Mouse (Mus musculus) myocyte (in vitro differentiated cells): Measurements from ENCODE around the gene Gstcd. TPM values are rescaled to one million over a fixed set of nuclear protein-coding genes. Genes with fewer than 3 reads are reported as not detected.

Source experiments
- H3K27me3 ChIP-seq: one replicate; pipeline ENCODE4 v1.6.1; 2011; ENCODE audit not compliant: control insufficient read depth, insufficient read depth, insufficient read length
- H3K36me3 ChIP-seq: one replicate; pipeline ENCODE4 v1.6.1; 2011; ENCODE audit not compliant: control insufficient read depth, insufficient read depth
- H3K4me2 ChIP-seq: one replicate; pipeline ENCODE4 v1.6.1; 2011; ENCODE audit warnings: low read depth, control low read depth
- H3K4me3 ChIP-seq: one replicate; pipeline ENCODE4 v1.5.1; 2011; ENCODE audit warnings: mild to moderate bottlenecking, control low read depth, moderate library complexity
- H3K79me2 ChIP-seq: one replicate; pipeline ENCODE4 v1.6.1; 2011; ENCODE audit not compliant: control insufficient read depth, insufficient read depth
- H3ac ChIP-seq: one replicate; pipeline ENCODE4 v1.6.1; 2011; ENCODE audit not compliant: control insufficient read depth, insufficient read length
- CEBPB ChIP-seq: IDR thresholded peaks from 2 replicates; pipeline ENCODE4 v1.6.1; 2011; ENCODE audit warnings: mild to moderate bottlenecking, moderate library complexity; ENCODE audit not compliant: poor library complexity, insufficient read depth, severe bottlenecking
- E2F4 ChIP-seq: IDR thresholded peaks from one replicate; pipeline ENCODE4 v1.6.1; 2011; ENCODE audit warnings: mild to moderate bottlenecking, control low read depth, moderate library complexity; ENCODE audit not compliant: insufficient read depth
- MAX ChIP-seq: IDR thresholded peaks from one replicate; pipeline ENCODE4 v1.6.1; 2011; ENCODE audit warnings: low read depth, mild to moderate bottlenecking, control low read depth
- MYOD1 ChIP-seq, 3 experiments: IDR thresholded peaks; one replicate each; pipeline ENCODE4 v1.6.1; 2011; ENCODE audit warnings: control low read depth in 2 of 3, low read depth in 2 of 3, mild to moderate bottlenecking in 2 of 3, moderate library complexity in 1 of 3; ENCODE audit not compliant: insufficient read length in 2 of 3, control insufficient read depth in 1 of 3
- MYOG ChIP-seq, 3 experiments: IDR thresholded peaks; one replicate each; pipeline ENCODE4 v1.6.1; 2011; ENCODE audit warnings: control low read depth in 2 of 3, low read depth in 2 of 3, mild to moderate bottlenecking in 2 of 3; ENCODE audit not compliant: insufficient read length in 2 of 3, control insufficient read depth in 1 of 3, insufficient read depth in 1 of 3
- POLR2A ChIP-seq: IDR thresholded peaks from one replicate; pipeline ENCODE4 v1.6.1; 2011; ENCODE audit warnings: low read depth, mild to moderate bottlenecking, control low read depth, moderate library complexity; ENCODE audit not compliant: insufficient read length
- POLR2AphosphoS2 ChIP-seq: IDR thresholded peaks from one replicate; pipeline ENCODE4 v1.6.1; 2011; ENCODE audit warnings: low read depth, control low read depth; ENCODE audit not compliant: insufficient read length
- REST ChIP-seq: IDR thresholded peaks from one replicate; pipeline ENCODE4 v1.6.1; 2011; ENCODE audit warnings: mild to moderate bottlenecking, control low read depth, moderate library complexity; ENCODE audit not compliant: insufficient read depth, insufficient read length
- SRF ChIP-seq: IDR thresholded peaks from one replicate; pipeline ENCODE4 v1.6.1; 2011; ENCODE audit warnings: low read depth; ENCODE audit not compliant: control insufficient read depth, insufficient read length
- TCF12 ChIP-seq: IDR thresholded peaks from one replicate; pipeline ENCODE4 v1.6.1; 2011; ENCODE audit warnings: mild to moderate bottlenecking, control low read depth; ENCODE audit not compliant: poor library complexity, insufficient read depth, severe bottlenecking
- TCF3 ChIP-seq: IDR thresholded peaks from one replicate; pipeline ENCODE4 v1.6.1; 2011; ENCODE audit warnings: low read depth, control low read depth; ENCODE audit not compliant: insufficient read length
- USF1 ChIP-seq: IDR thresholded peaks from one replicate; pipeline ENCODE4 v1.6.1; 2011; ENCODE audit warnings: low read depth, mild to moderate bottlenecking, control low read depth, moderate library complexity
- polyA plus RNA-seq: library from polyadenylated mRNA; unstranded; fragments of >200 nt; fragmentation: generic; extraction: Trizol; gene quantifications from one replicate; pipeline ENCODE4 v1.2.1, GENCODE M21; 2012; ENCODE audit warnings: missing spikeins

Gstcd gene
- polyA plus RNA-seq, result 7.3 TPM

DNA sequence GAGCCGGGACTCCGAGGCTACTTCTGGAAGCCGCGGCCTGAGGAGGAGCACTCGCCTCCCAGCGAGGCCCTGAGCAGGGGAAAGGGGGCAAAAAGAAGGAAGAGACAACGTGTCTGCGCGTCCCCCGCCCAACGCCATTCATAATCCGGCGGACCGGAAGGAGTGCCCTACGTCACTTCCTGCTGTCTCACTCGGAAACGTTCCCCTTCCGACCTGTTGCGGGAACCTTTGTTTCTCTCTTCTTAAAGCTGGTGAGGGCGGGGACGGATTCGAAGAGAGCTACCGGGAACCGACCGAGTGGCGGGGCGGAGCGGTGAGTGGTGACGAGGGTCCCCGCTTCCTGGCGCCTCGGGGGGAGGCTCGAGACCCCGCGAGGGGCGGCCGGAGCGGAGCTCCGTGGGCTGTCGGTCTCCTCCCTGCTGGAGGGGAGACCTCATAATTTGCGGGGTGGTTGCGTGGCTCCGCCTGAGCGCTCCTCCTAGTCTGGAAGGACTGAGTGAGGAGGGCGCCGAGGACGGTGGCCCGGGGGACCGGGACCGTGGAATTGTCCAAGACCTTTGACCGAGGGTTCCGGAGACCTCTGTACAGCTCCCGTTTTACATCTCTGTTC, at the start of gene Gstcd, which contains the start of gene Ints12:
TSS of gene Gstcd (minus strand) at position 370 of the 610 bp plus-strand sequence.
TSS of gene Ints12 (plus strand) at position 177 of the 610 bp plus-strand sequence.
- TF ChIP-seq E2F4 (peak; percentile 74), MYOG (IDR thresholded peaks at IDR 0.05; ENCODE audit: control insufficient read depth in 1 of 3, insufficient read depth in 1 of 3, insufficient read length in 2 of 3, low read depth in 2 of 3) (no peak), POLR2A (peak; percentile 93), MYOD1 (IDR thresholded peaks at IDR 0.05; ENCODE audit: control insufficient read depth in 1 of 3, insufficient read length in 2 of 3, low read depth in 2 of 3) (no peak), SRF (no peak), MAX (peak; percentile 61), POLR2AphosphoS2 (peak; percentile 93)
- H3K36me3 ChIP-seq, result peaks cover 7% of the 10 kb centered on the region
- H3K27me3 ChIP-seq, result no peaks in the 10 kb centered on the region
- peak within 1 kb of the TSS; percentile 65 for H3ac ChIP-seq
- peak within 1 kb of the TSS; percentile 90 for H3K4me2 ChIP-seq
- peak within 1 kb of the TSS; percentile 61 for H3K4me3 ChIP-seq
- H3K79me2 ChIP-seq, result peaks cover 70% of the 10 kb centered on the region

DNA sequence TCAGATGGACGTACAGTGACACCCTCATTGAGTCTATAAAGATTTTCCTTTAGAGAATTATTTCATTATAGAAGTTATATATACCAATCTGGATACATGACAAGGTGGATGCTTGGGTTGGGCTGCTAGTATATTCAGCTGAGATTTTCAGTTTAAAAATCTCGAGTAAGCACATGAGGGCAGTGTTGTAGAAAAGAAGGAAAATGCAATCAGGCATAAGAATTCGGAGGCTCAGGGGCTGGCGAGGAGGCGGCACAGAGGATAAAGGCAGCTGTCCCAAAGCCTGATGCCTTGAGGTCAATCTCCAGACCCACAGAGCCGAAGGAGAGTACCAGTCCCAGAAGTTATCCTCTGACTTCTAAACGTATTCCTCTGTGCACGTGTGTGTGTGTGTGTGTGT, 40.8 kb upstream of the Gstcd start:
- no peak overlapping the region for H3ac ChIP-seq
- no peaks in the 10 kb centered on the region for H3K27me3 ChIP-seq
- TF ChIP-seq CEBPB (no peak), USF1 (no peak), SRF (no peak), TCF12 (no peak), TCF3 (no peak), POLR2AphosphoS2 (no peak), MYOD1 (IDR thresholded peaks at IDR 0.05; ENCODE audit: control insufficient read depth in 1 of 3, insufficient read length in 2 of 3, low read depth in 2 of 3) (no peak), MYOG (IDR thresholded peaks at IDR 0.05; ENCODE audit: control insufficient read depth in 1 of 3, insufficient read depth in 1 of 3, insufficient read length in 2 of 3, low read depth in 2 of 3) (no peak), E2F4 (no peak), MAX (no peak), REST (no peak), POLR2A (no peak)
- H3K4me3 ChIP-seq, result no peak overlapping the region
- H3K4me2 ChIP-seq, result no peak overlapping the region
- no peaks in the 10 kb centered on the region for H3K36me3 ChIP-seq
- H3K79me2 ChIP-seq, result no peaks in the 10 kb centered on the region

DNA sequence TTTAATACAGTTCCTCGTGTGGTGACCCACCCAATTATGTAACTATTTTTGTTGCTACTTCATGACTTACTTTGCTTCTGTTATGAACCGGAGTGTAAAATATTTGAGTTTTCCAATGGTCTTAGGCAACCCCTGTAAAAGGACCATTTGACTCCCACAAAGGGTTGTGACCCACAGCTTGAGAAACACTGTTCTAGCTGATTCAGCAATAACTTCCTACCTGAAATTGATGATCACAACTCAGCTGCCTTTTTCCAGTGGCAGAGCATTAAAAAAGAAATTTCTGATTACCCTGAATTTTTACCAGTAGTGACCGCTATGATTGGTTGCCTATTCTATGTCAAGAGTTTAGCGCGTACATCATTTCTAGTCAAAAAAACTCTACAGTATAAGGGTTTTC, 39.5 kb upstream of the Gstcd start:
- H3K79me2 ChIP-seq, result no peaks in the 10 kb centered on the region
- no peak overlapping the region for H3K4me2 ChIP-seq
- no peaks in the 10 kb centered on the region for H3K36me3 ChIP-seq
- TF ChIP-seq POLR2A, result no peak
- TF ChIP-seq MYOD1 (IDR thresholded peaks at IDR 0.05; ENCODE audit: control insufficient read depth in 1 of 3, insufficient read length in 2 of 3, low read depth in 2 of 3), result no peak
- TF ChIP-seq POLR2AphosphoS2, result no peak
- no peak for TF ChIP-seq TCF12
- TF ChIP-seq E2F4, result no peak
- no peak for TF ChIP-seq USF1
- no peak for TF ChIP-seq MYOG (IDR thresholded peaks at IDR 0.05; ENCODE audit: control insufficient read depth in 1 of 3, insufficient read depth in 1 of 3, insufficient read length in 2 of 3, low read depth in 2 of 3)
- TF ChIP-seq SRF, result no peak
- no peak for TF ChIP-seq TCF3
- H3K4me3 ChIP-seq, result no peak overlapping the region
- no peak overlapping the region for H3ac ChIP-seq
- H3K27me3 ChIP-seq, result no peaks in the 10 kb centered on the region

DNA sequence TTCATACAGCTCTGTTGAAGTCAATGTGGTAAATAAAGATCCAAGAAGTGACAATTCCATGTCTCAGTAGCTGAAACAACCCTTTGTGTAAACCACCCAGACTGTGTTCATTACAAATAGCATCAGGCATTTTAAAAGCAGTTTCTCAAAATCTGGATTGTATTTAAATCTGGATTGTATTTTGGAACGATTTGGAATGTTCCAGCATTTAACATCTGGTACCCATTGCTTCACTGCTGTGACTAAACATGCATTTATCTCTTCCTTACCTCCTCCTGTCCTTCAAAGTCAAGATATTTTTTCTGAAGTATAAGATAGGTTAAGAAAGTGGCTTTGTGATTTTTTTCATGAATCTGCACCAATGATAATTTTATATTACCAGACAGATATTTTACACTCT, 21.4 kb upstream of the Gstcd start:
- Histone ChIP-seq H3K4me3 (no peak overlapping the region), H3K36me3 (peaks cover 14% of the 10 kb centered on the region), H3K27me3 (no peaks in the 10 kb centered on the region), H3ac (no peak overlapping the region), H3K4me2 (no peak overlapping the region), H3K79me2 (no peaks in the 10 kb centered on the region)
- TF ChIP-seq TCF12 (no peak), CEBPB (no peak), USF1 (no peak), MYOD1 (IDR thresholded peaks at IDR 0.05; ENCODE audit: control insufficient read depth in 1 of 3, insufficient read length in 2 of 3, low read depth in 2 of 3) (no peak)

DNA sequence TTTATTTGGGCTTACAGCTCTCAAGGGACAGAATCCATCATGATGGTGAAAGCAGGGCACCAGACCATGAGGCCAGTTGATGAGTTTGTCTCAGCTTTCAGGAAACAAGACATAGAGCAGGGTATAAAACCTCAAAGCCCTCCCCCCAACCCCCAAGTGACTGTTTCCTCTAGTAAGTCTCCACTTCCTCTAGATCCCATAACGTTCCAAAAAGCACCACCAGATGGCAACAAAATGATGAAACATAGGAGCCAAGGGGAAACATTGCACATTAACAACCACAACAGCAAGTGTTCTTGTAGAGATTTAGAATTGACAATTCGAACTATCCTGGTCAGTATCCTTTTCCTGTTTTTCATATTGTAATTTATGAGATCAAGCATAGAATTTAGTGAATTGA, 19.9 kb upstream of the Gstcd start:
- Histone ChIP-seq H3K79me2 (no peaks in the 10 kb centered on the region), H3ac (no peak overlapping the region), H3K4me2 (no peak overlapping the region), H3K27me3 (no peaks in the 10 kb centered on the region), H3K4me3 (no peak overlapping the region), H3K36me3 (peaks cover 30% of the 10 kb centered on the region)
- TF ChIP-seq MYOD1 (IDR thresholded peaks at IDR 0.05; ENCODE audit: control insufficient read depth in 1 of 3, insufficient read length in 2 of 3, low read depth in 2 of 3) (no peak), MYOG (IDR thresholded peaks at IDR 0.05; ENCODE audit: control insufficient read depth in 1 of 3, insufficient read depth in 1 of 3, insufficient read length in 2 of 3, low read depth in 2 of 3) (no peak), MAX (no peak), USF1 (no peak), E2F4 (no peak), TCF3 (no peak), TCF12 (no peak), CEBPB (no peak)
